Mouse (Mus musculus): ENCODE measurements around the gene Plxnb2. TPM values are rescaled to one million over a fixed set of nuclear protein-coding genes. Genes with fewer than 3 reads are reported as not detected.

Gene Plxnb2
- 0.10 and 0.19 TPM in 2 replicates for total RNA-seq (2012; rRNA removed)
- polyA plus RNA-seq (2012; ENCODE audit: insufficient read depth in 1 of 2, insufficient read length in 2 of 2, low read depth in 1 of 2, low replicate concordance in 2 of 2, missing spikeins in 1 of 2), result under 1 TPM in 1 of 2 experiments, not detected in 1; 0.17 TPM

DNA sequence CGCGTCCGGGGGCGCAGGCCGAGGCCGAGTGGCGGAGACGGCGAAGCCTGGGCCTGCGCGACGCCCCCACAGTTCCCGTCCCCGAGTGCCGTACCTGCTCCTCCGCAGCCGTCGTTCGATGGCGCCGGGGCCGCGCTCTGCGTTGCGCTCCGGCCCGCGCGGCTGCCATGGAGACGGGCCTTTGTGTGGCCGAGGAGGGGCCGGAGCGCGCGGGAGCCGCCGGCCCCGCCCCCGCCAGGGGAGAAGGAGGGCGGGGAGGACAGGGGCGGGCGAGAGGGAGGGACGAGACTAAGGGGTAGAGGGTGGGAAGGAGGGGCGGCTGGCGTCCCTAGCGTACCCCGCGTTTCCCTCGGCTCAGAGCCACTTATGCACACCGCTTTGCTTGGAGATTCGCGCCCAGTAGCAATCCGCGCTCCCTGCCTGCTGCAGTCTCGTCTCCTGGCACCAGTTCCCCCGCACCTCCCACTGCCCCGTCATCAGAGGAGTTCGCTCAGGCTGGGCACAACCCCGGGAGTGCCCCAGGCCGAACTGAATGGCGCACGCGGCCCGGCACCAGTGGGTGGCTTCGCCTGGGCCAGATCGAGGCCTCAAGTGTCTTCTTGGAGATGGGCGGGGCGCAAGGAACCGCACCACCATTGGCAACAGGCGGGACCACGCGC lies at the start of gene Plxnb2:
Gene Plxnb2 (minus strand): TSS at position 218 of the 659 bp plus-strand sequence.
- no peak within 1 kb of the TSS for H3K9ac ChIP-seq (ENCODE audit: control insufficient read depth, low read depth, low read length, poor library complexity, severe bottlenecking)
- H3K36me3 ChIP-seq (ENCODE audit: control insufficient read depth in 1 of 2, insufficient read depth in 2 of 2, low read length in 2 of 2), result peaks cover 0 to 11% of the 10 kb centered on the region in 2 experiments; a peak in 2 of 4 replicates
- peaks cover 4 to 16% of the 10 kb centered on the region in 2 experiments; a peak in 3 of 4 replicates for H3K4me1 ChIP-seq (ENCODE audit: control insufficient read depth in 1 of 2, insufficient read depth in 2 of 2, low read length in 2 of 2)
- H3K27me3 ChIP-seq (ENCODE audit: control insufficient read depth in 1 of 2, insufficient read depth in 2 of 2, low read length in 2 of 2), result no peaks in the 10 kb centered on the region
- no peak for DNase-seq (ENCODE audit: low read depth, low spot score)
- no peak within 1 kb of the TSS for H3K27ac ChIP-seq (ENCODE audit: control insufficient read depth, low read depth, low read length)
- TF ChIP-seq POLR2A (IDR thresholded peaks at IDR 0.05; ENCODE audit: control insufficient read depth in 1 of 2, insufficient read depth in 1 of 2, low read depth in 1 of 2, low read length in 2 of 2, poor library complexity in 1 of 2), result 0 out of 4 replicates have a peak, but pooled peaks of 1 of the 2 experiments have one; percentile 23
- no peak for TF ChIP-seq MAZ (IDR thresholded peaks at IDR 0.05; ENCODE audit: low read depth, low read length)
- no peaks in the 10 kb centered on the region for H3K9me3 ChIP-seq (replicated peaks; ENCODE audit: insufficient read depth, low read length)
- H3K4me3 ChIP-seq (ENCODE audit: control insufficient read depth in 1 of 2, insufficient read depth in 1 of 2, low read depth in 2 of 2, low read length in 2 of 2), result no peak within 1 kb of the TSS
- H3K79me2 ChIP-seq (ENCODE audit: control insufficient read depth, insufficient read depth, low read length, poor library complexity), result no peaks in the 10 kb centered on the region

DNA sequence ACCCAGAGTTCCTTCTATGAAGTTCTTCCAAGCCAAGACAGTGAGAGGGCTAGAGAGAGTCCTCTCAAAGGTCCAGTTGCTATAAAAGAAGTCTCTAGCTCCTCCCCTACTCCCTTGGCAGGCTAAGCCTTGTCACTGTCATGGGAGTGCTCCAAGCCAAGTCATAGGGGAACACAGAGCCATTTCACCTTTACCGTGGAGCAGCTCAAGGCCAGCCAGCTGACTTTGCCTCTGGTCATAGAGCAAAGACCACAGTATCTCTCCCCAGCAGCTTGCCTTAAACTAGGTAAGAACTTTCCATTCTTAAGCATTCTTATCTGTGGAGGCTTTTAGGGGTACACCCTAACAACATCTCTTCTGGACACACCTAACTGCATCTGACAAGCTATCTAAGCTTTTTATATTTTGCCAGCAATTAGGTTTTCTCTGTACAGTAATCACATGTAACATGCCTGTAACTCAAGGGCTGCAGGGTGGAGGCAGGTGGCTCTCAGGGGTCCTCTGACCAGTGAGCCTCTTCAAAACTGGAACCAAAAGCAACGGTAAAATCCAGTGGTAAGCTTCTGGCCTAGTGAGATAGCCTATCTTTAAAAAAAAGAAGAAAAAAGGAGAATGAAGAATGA lies 35.1 kb upstream of the Plxnb2 start:
- H3K36me3 ChIP-seq (ENCODE audit: control insufficient read depth in 1 of 2, insufficient read depth in 2 of 2, low read length in 2 of 2), result peaks cover 6 to 39% of the 10 kb centered on the region in 2 experiments
- H3K4me1 ChIP-seq (ENCODE audit: control insufficient read depth in 1 of 2, insufficient read depth in 2 of 2, low read length in 2 of 2), result peaks cover 32 to 37% of the 10 kb centered on the region in 2 experiments
- no peaks in the 10 kb centered on the region for H3K27me3 ChIP-seq (ENCODE audit: control insufficient read depth in 1 of 2, insufficient read depth in 2 of 2, low read length in 2 of 2)
- peak overlapping the region; percentile 70 for H3K9ac ChIP-seq (ENCODE audit: control insufficient read depth, low read depth, low read length, poor library complexity, severe bottlenecking)
- peak overlapping the region; percentile 99 for H3K27ac ChIP-seq (ENCODE audit: control insufficient read depth, low read depth, low read length)
- peak overlapping the region; percentile 21 to 52 for H3K4me3 ChIP-seq (ENCODE audit: control insufficient read depth in 1 of 2, insufficient read depth in 1 of 2, low read depth in 2 of 2, low read length in 2 of 2)
- DNase-seq (ENCODE audit: low read depth, low spot score), result peak; percentile 84
- no peaks in the 10 kb centered on the region for H3K9me3 ChIP-seq (replicated peaks; ENCODE audit: insufficient read depth, low read length)
- peaks cover 13% of the 10 kb centered on the region for H3K79me2 ChIP-seq (ENCODE audit: control insufficient read depth, insufficient read depth, low read length, poor library complexity)
- no peak for TF ChIP-seq ZC3H11A (IDR thresholded peaks at IDR 0.05; ENCODE audit: low read depth, low read length)
- TF ChIP-seq HCFC1 (IDR thresholded peaks at IDR 0.05; ENCODE audit: low read depth, low read length), result peak; percentile 37; the same call in 1 of the 2 replicates
- peak; percentile 48; the same call in 1 of the 2 replicates for TF ChIP-seq MEF2A (IDR thresholded peaks at IDR 0.05; ENCODE audit: extremely low read depth, insufficient replicate concordance, low read depth, low read length, poor library complexity, severe bottlenecking)
- TF ChIP-seq E2F4 (IDR thresholded peaks at IDR 0.05; ENCODE audit: borderline replicate concordance, low read depth, low read length), result no peak
- no peak for TF ChIP-seq JUND (IDR thresholded peaks at IDR 0.05; ENCODE audit: low read depth, low read length)
- peak; percentile 88 for TF ChIP-seq GATA1 (IDR thresholded peaks at IDR 0.05; ENCODE audit: low read depth, low read length)
- 0 out of 2 replicates have a peak, but pooled peaks have one; percentile 83 for TF ChIP-seq CHD1 (IDR thresholded peaks at IDR 0.05; ENCODE audit: low read depth, low read length)
- peak; percentile 78 for TF ChIP-seq RCOR1 (IDR thresholded peaks at IDR 0.05; ENCODE audit: low read depth, low read length)
- TF ChIP-seq MAX (IDR thresholded peaks at IDR 0.05; ENCODE audit: low read length), result peak; percentile 35
- no peak for TF ChIP-seq RAD21 (IDR thresholded peaks at IDR 0.05; ENCODE audit: low read depth, low read length)
- TF ChIP-seq ETS1 (IDR thresholded peaks at IDR 0.05; ENCODE audit: low read depth, low read length), result peak; percentile 77
- peak; percentile 79 for TF ChIP-seq POLR2AphosphoS2 (IDR thresholded peaks at IDR 0.05; ENCODE audit: low read length)
- TF ChIP-seq CTCF (IDR thresholded peaks at IDR 0.05 in 2 of 3, conservative IDR thresholded peaks at IDR 0.05 in 1 of 3; ENCODE audit: control insufficient read depth in 1 of 3, insufficient read depth in 1 of 3, low read depth in 2 of 3, low read length in 3 of 3, poor library complexity in 1 of 3, severe bottlenecking in 1 of 3), result no peak
- no peak for TF ChIP-seq ZKSCAN1 (IDR thresholded peaks at IDR 0.05; ENCODE audit: low read depth, low read length)
- peak; percentile 47; the same call in 1 of the 2 replicates for TF ChIP-seq NELFE (IDR thresholded peaks at IDR 0.05; ENCODE audit: low read depth, low read length)
- TF ChIP-seq UBTF (IDR thresholded peaks at IDR 0.05; ENCODE audit: borderline replicate concordance, insufficient read depth, low read depth, low read length), result no peak
- TF ChIP-seq TCF12 (IDR thresholded peaks at IDR 0.05; ENCODE audit: low read depth, low read length), result peak; percentile 94
- peak; percentile 71 for TF ChIP-seq SIN3A (IDR thresholded peaks at IDR 0.05; ENCODE audit: low read length)
- TF ChIP-seq POLR2AphosphoS5 (IDR thresholded peaks at IDR 0.05; ENCODE audit: borderline replicate concordance, low read depth, low read length), result no peak
- TF ChIP-seq TAL1 (IDR thresholded peaks at IDR 0.05; ENCODE audit: low read length), result peak; percentile 85
- no peak for TF ChIP-seq CHD2 (IDR thresholded peaks at IDR 0.05; ENCODE audit: low read length)
- no peak; the same call in 1 of the 2 replicates for TF ChIP-seq MYC (IDR thresholded peaks at IDR 0.05; ENCODE audit: low read depth, low read length)
- 0 out of 2 replicates have a peak, but pooled peaks have one; percentile 4 for TF ChIP-seq BHLHE40 (IDR thresholded peaks at IDR 0.05; ENCODE audit: borderline replicate concordance, low read depth, low read length)
- 0 out of 2 replicates have a peak, but pooled peaks have one; percentile 64 for TF ChIP-seq ZMIZ1 (IDR thresholded peaks at IDR 0.05; ENCODE audit: low read depth, low read length)
- TF ChIP-seq MXI1 (IDR thresholded peaks at IDR 0.05; ENCODE audit: low read depth, low read length), result peak; percentile 80; the same call in 1 of the 2 replicates
- TF ChIP-seq POLR2A (IDR thresholded peaks at IDR 0.05; ENCODE audit: control insufficient read depth in 1 of 2, insufficient read depth in 1 of 2, low read depth in 1 of 2, low read length in 2 of 2, poor library complexity in 1 of 2), result no peak
- no peak for TF ChIP-seq USF1 (IDR thresholded peaks at IDR 0.05; ENCODE audit: low read depth, low read length)

Data from MEL (cell line).